Mouse (Mus musculus) gastrocnemius, adult 18-20 months (tissue): Measurements from ENCODE around the gene Sparc. TPM values are rescaled to one million over a fixed set of nuclear protein-coding genes. Genes with fewer than 3 reads are reported as not detected.
"Not testable (repeated sequence)": the region's sequence is repeated elsewhere in the genome, so short reads cannot be mapped to it uniquely, and the experiment has no call there.

Source experiments
- DNase-seq: peaks from one replicate; pipeline ENCODE4 v3.0.0; 2021; ENCODE audit warnings: low spot score
- total RNA-seq, 2 experiments: library from RNA; stranded (reverse); gene quantifications; 2 replicates each; pipeline ENCODE4 v1.2.3; 2021

The Sparc gene
- total RNA-seq, 2 experiments from 2014 or later: 141 to 200 TPM

DNA sequence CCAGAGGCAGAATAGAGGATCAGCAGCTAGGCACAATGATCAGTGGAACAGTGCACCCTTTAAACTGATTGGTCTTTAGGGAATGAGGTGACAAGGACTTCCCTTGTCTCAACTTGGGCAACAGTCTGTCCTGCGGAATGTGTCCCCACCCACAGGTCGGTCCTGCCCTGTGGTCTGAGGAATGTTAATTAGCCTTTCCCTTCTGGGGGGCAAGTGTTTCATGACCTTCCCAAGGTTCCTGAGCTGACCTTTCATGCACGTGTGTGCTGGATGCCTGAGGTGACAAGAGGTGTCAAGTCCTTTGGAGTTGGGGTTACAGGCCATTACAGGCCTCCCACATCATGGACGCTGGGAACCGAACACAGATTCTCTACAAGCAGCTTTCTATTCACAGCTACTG lies 16.7 kb upstream of the Sparc start:
- no peak for DNase-seq

DNA sequence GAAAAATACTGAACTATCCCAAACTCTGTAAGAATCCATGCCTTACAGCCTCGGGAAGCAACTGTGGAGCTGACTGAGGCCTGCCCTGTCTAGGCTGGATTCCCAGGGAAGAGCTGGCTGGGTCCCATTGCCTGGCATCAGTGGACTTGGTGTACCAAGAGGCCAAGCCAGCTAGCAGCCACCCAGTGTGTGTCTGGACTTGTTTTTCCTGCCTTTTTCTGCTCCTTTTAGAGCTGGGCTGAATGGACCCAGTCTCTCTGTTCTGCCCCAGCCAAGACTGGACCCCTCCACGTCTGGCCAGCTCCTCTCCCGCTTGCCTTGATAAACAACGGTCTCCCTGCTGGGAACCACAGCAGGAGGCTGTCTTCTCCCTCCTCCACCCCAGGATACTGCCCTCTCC lies 15.0 kb upstream of the Sparc start:
- DNase-seq: no peak

- no peak for DNase-seq
Observed at GRCm38 (mm10) chr11:55436089-55436488, 13.1 kb upstream of the Sparc start.

DNA sequence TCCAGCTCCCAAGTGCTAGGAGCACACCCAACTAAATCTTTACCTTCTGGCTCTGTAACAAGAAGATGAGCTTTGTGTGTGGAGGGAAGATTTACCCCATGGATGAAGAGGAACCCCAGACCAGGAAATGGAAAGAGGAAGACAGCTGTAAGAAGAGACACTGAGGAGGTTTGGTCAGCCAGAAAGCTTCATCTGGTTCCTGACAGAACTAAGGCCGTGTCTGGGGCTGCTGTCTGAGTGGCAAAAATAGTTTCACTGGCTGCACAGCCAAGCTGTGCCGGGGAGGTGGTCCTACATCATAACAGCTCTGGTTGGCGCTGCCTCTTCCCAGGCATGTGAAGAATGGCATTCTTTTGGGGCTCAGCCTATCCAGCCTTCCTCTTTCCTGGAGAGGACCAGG lies 10.0 kb upstream of the Sparc start:
- no peak for DNase-seq

GRCm38 (mm10) chr11:55429973-55430372 lies 7.0 kb upstream of the Sparc start:
- DNase-seq: no peak

- peak; percentile 93 for DNase-seq
Observed at GRCm38 (mm10) chr11:55428186-55429012, 5.4 kb upstream of the Sparc start.

GRCm38 (mm10) chr11:55424746-55425360 lies 1.9 kb upstream of the Sparc start:
- no peak for DNase-seq

DNA sequence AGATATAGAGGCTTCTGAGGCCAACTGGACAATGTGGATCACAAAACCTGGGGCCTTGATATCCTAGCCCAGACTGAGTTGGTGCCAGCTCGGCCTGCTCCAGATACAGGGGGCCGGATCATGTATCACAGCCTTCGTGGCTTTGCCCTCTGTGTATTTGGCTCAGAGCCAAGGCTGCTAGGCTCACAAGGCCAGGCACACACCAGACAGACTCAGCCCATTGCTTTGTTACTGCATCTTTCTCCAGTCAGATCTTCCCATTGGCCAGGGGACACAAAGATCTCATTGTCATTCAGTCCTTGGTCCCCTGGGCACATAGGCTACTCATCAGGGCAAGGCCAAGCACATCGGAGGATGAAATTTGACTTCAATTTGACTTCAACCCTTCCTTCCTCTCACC lies 773 bp upstream of the Sparc start:
- peak; percentile 74 for DNase-seq

- DNase-seq: peak; percentile 78
Observed at GRCm38 (mm10) chr11:55419678-55420307, 3.2 kb downstream of the Sparc start.

DNA sequence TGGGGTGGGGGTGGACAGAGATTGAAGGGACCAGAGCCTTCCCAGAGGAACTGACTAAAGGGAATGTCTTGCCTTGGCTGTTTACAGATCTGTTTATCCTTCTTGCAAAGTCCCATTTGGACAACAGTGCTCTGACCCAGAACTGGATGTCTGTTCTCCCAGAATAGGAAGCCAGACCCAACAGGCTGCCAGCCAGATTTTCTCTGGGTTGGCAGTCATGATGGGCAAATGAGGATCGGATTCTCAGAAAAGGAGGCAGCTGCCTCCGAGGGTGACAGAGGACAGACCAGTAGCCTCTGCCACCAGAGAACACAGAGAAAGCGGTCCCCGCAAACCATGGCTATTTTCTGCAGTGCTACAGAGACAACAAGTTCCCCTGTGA lies 3.7 kb downstream of the Sparc start:
- DNase-seq: peak; percentile 88

GRCm38 (mm10) chr11:55418704-55419061 lies 4.3 kb downstream of the Sparc start:
- no peak for DNase-seq

DNA sequence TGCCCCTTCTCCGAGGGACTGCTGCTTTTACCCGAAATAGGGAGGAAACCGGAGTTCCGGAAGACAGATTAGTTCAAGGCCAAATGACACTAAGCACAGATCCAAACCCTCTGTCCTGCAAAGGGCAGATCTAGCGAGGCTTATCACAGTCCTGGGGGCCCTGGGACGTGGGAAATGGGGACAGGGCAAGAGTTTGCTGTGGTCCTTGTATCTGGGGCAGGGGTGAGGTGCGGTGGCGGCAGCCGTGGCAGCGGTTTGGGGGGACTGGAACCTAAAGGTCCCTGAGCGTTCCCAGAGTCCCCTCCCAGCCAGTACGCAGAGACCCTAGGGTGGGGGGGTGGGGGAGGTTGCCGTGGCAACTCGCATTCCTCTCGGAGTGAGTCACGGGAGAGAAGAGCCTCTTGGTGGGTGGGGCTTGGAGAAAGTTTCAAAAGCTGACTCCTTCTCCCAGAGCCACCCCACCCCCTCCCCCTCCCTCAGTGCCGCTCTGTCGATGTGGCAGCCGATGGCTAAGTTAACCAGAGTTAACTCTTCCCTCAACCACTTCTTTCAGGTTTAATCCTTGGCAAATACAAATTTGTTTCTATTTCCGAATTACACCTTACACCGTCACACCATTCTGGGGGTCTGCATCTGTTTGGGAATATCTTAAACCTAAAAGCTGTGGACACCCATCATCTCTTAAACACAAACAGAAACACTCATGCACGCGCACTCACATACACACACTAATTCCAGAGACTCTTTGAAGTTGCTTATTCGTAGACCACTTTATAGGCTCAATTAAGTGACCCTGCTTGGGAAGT lies 4.9 kb downstream of the Sparc start:
- peak; percentile 71 for DNase-seq

GRCm38 (mm10) chr11:55416609-55417265 lies 6.2 kb downstream of the Sparc start:
- DNase-seq: no peak

DNA sequence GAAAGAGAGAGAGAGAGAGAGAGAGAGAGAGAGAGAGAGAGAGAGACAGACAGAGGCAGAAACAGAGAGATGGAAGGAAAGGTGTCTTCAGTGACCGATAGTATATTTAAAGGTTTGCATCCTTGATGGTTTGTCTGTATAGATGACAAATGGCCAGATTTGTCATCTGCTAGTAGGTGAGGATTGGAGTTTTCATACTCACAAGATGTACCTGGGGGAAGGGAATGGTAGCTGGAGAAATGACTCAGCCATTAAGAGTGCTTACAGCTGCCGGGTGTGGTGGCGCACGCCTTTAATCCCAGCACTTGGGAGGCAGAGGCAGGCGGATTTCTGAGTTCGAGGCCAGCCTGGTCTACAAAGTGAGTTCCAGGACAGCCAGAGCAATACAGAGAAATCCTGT lies 7.3 kb downstream of the Sparc start:
- DNase-seq: not testable (repeated sequence)

DNA sequence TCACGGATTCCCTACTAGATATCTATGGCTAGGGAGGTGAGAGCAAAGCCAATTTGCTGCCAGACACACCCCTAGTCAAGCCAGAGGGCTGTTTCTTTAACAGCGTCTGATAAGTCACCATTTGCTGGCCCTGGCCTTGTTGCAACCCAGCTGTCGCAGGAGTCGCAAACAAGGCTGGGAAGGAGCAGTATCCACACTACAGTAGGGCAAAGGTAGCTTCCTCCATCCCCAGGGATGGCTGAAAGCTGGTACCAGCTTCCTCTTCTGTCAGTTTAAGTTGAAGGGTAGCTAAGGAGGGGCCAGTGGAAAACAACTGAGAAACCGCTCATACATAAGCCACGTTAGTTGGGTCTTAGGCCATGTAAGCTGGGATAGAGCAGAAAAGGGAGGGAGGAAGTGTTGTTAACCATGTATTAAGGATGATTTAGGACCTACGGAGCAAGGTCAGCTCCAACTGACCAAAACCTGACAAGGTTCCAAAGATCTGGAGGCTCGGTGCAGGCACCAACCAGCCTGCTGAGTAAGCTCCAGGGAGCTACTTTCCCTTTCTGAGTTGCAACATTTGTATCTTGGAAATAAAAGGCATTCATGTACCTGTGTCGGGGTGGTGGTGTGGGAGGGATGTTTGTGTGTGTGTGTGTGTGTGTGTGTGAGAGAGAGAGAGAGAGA lies 7.8 kb downstream of the Sparc start:
- no peak for DNase-seq

- peak; percentile 51 for DNase-seq
Observed at GRCm38 (mm10) chr11:55414314-55414713, 8.7 kb downstream of the Sparc start.

DNA sequence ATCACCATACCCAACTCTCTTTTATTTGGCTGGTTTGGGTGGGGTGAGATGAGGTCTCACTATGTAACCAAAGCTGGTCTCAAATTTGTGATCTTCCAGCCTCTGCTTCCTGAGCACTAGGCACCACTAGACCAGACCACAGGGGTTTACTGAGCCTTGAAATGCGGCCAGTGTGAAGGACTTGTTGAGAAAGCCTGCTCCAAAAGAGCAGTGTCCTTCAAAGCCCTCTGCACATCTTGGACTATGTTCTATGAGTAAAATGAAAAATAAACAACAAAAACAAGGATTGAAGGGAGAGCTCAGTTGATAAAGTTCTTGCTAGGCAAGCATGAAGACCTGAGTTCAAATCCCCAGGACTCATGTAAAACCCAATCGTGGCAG lies 9.6 kb downstream of the Sparc start:
- no peak for DNase-seq

GRCm38 (mm10) chr11:55412680-55413415 lies 10.1 kb downstream of the Sparc start:
- no peak for DNase-seq

- DNase-seq: no peak
Observed at GRCm38 (mm10) chr11:55412034-55412433, 10.9 kb downstream of the Sparc start.

- no peak for DNase-seq
Observed at GRCm38 (mm10) chr11:55410502-55410901, 12.5 kb downstream of the Sparc start.
